Mouse (Mus musculus): ENCODE data around the gene Taf9. TPM values are rescaled to one million over a fixed set of nuclear protein-coding genes. Genes with fewer than 3 reads are reported as not detected.
A peak's percentile ranks its signal among the peaks of the same experiment; 100 is the strongest.

The Taf9 gene
- polyA plus RNA-seq, 1 experiment from 2014 or later, result 28.3 TPM

DNA sequence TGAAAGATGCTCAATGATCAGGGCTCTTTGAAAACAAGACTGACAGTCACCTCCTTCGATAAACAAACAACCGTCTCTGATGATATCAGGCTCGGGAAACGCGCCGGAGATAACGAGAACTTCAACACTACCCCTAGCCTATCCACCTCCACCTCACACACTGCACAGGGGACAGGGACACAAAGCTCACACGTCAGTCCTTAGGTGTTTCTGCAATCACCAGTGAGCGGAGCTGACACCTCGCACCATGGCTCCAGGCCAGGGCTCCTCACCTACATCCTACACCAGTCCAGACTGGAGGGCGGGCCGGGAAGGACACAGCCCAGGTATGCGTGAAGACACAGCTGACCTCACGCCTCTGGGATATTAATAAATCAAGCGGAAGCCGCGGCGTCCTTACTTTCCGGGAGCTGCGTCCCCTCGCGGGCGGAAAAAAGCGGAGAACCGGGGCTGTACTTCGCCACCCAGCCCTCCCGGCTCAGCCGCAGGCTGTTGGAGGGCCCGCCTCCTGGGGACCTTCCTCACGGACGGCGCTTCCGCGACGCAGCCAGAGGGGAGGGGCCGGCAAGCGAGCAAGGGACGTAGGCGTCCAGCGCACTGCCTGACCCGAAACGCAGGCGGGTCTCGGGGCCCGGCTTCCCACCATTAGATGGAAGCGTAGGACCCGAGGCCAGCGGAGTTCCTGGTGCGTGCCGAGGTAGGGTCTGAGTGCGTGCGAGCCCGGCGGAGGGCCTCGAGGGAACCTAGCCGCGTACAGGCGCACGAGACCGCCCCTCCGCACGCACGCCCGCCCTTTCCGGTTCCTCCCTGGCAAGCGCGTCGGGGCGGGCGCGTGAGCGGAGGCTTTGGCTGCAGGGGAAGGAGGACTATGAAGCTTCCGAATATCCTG, 585 bp upstream of the Taf9 start, which contains the start of the genes Ak6 and Rad17:
Gene Ak6, plus strand, starts transcription at position 430 of the 889 bp plus-strand sequence.
Gene Rad17, minus strand, starts transcription at position 502 of the 889 bp plus-strand sequence.
- Histone ChIP-seq H3K9ac (ENCODE audit: low read length) (peak within 1 kb of the TSS; percentile 92), H3K27me3 (ENCODE audit: control insufficient read depth, insufficient read depth, low read length) (no peaks in the 10 kb centered on the region), H3K9me3 (ENCODE audit: control insufficient read depth, low read length) (no peaks in the 10 kb centered on the region), H3K36me3 (ENCODE audit: control insufficient read depth, insufficient read depth, low read length) (peaks cover 6% of the 10 kb centered on the region; the same call in 1 of the 2 replicates), H3K4me2 (ENCODE audit: low read depth, severe bottlenecking) (peak within 1 kb of the TSS; percentile 65), H3K4me3 (ENCODE audit: low read depth, low read length) (peak within 1 kb of the TSS; percentile 74), H3K27ac (replicated peaks; ENCODE audit: low read depth, low read length) (peak within 1 kb of the TSS; percentile 96), H3K4me1 (ENCODE audit: control insufficient read depth, insufficient read depth, low read length) (peaks cover 4% of the 10 kb centered on the region)
- ATAC-seq (ENCODE audit: insufficient number of reproducible peaks, low FRiP score, low TSS enrichment, low read depth) (peak; percentile 97), DNase-seq (ENCODE audit: low spot score) (peak; percentile 96)
- under 1% methylated on average over 70 of the region's 73 CpGs for WGBS

DNA sequence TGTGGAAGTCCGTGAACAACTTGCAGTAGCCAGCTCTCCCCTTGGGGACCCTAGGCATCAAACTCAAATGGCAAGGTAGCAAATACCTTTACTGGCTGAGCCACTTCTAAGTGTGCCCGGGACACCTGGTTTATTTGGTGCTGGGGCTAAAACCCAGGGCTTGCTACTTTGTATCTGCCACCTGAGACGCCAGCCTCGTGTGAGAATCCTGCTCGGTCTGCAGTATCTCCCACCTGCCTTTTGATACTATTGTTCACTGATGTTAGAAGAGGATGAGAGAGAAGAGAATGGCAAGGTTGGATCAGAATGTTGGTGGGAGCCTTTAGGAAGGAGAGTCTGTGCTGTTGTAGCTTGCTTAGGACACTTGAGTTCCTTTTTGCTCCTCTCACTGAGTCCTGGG, 6.7 kb downstream of the Taf9 start:
- Histone ChIP-seq H3K9me3 (ENCODE audit: control insufficient read depth, low read length) (no peaks in the 10 kb centered on the region), H3K4me1 (ENCODE audit: control insufficient read depth, insufficient read depth, low read length) (no peaks in the 10 kb centered on the region), H3K4me2 (ENCODE audit: low read depth, severe bottlenecking) (no peak overlapping the region), H3K27me3 (ENCODE audit: control insufficient read depth, insufficient read depth, low read length) (no peaks in the 10 kb centered on the region), H3K4me3 (ENCODE audit: low read depth, low read length) (no peak overlapping the region), H3K36me3 (ENCODE audit: control insufficient read depth, insufficient read depth, low read length) (0 out of 2 replicates have a peak, but pooled peaks cover 2% of the 10 kb centered on the region), H3K27ac (replicated peaks; ENCODE audit: low read depth, low read length) (no peak overlapping the region), H3K9ac (ENCODE audit: low read length) (no peak overlapping the region)
- 97% methylated on average over 5 of the region's 5 CpGs for WGBS
- ATAC-seq (ENCODE audit: insufficient number of reproducible peaks, low FRiP score, low TSS enrichment, low read depth) (no peak), DNase-seq (ENCODE audit: low spot score) (no peak)

DNA sequence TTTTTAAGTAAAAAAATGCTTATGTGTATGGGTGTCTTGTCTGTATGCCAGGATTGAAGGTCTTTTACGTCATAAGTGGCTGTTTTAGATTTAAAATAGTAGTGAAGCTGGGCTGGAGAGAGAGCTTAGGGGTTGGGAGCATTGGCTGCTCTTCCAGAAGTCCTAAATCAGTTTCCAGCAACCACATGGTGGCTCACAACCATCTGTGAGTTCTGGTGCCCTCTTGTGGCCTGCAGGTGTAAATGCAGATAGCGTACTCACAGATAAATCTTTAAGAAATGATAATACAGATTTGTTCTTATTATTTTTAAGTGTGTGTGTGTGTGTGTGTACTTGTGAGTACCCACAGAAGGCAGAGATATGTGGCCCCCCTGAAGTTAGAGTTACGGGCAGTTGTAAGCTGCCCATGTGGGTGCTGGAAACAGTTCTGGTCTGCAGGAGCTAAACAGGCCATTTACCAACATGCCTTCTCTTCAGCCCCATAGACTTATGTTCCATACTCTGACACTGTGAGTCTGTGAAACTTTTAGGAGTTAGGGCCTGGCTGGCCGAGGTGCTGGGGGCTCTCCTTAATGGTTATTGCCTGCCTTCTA, 8.6 kb downstream of the Taf9 start:
- Histone ChIP-seq H3K36me3 (ENCODE audit: control insufficient read depth, insufficient read depth, low read length) (0 out of 2 replicates have a peak, but pooled peaks cover 2% of the 10 kb centered on the region), H3K4me3 (ENCODE audit: low read depth, low read length) (no peak overlapping the region), H3K9ac (ENCODE audit: low read length) (no peak overlapping the region), H3K9me3 (ENCODE audit: control insufficient read depth, low read length) (no peaks in the 10 kb centered on the region), H3K4me1 (ENCODE audit: control insufficient read depth, insufficient read depth, low read length) (no peaks in the 10 kb centered on the region), H3K4me2 (ENCODE audit: low read depth, severe bottlenecking) (no peak overlapping the region), H3K27ac (replicated peaks; ENCODE audit: low read depth, low read length) (no peak overlapping the region), H3K27me3 (ENCODE audit: control insufficient read depth, insufficient read depth, low read length) (no peaks in the 10 kb centered on the region)
- DNase-seq (ENCODE audit: low spot score) (peak; percentile 81), ATAC-seq (ENCODE audit: insufficient number of reproducible peaks, low FRiP score, low TSS enrichment, low read depth) (peak; percentile 70; the same call in 1 of the 2 replicates)
- 39% methylated on average over 4 of the region's 4 CpGs for WGBS

DNA sequence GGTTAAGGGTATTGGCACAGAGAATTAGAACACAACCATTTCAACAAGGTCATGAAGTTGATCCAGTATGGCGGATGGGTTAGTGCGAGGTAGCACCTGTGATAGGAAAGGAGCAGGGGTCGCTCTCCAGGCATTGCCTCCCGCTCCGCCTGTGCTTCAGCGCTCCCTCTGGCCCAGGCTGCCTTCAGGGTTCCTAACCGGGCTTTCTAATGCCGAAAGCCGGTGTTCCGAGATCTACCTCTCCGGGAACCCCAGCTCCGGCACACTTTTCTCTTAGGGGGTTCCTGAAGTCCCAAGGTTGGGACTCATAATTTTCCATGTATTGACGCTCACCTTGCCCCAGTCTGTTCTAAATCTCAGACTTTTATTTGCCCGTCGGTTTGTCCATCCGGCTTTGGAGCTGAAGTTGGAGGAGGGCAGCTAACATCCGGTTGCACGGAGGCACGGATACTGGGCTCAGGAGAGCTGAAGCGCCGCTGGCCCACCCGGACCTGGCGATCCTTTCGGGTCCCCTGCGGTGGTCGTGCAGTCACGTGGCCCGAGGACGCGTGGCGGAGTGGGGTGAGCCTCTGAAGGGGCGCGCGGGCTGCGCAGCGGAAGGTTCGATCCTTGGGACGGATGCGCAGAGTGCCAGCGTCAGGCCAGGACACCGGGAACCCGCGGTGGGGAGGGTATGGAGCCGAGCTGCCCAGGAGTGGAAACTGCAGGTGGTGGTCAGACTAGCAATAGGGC, 18.1 kb downstream of the Taf9 start, which contains the start of gene Ccdc125:
Gene Ccdc125, plus strand, starts transcription at position 427 of the 732 bp plus-strand sequence.
- peak; percentile 63 for ATAC-seq (ENCODE audit: insufficient number of reproducible peaks, low FRiP score, low TSS enrichment, low read depth)
- Histone ChIP-seq H3K9ac (ENCODE audit: low read length) (peak within 1 kb of the TSS; percentile 68), H3K27me3 (ENCODE audit: control insufficient read depth, insufficient read depth, low read length) (no peaks in the 10 kb centered on the region), H3K36me3 (ENCODE audit: control insufficient read depth, insufficient read depth, low read length) (no peaks in the 10 kb centered on the region), H3K4me3 (ENCODE audit: low read depth, low read length) (peak within 1 kb of the TSS; percentile 63), H3K27ac (replicated peaks; ENCODE audit: low read depth, low read length) (no peak within 1 kb of the TSS), H3K9me3 (ENCODE audit: control insufficient read depth, low read length) (no peaks in the 10 kb centered on the region), H3K4me1 (ENCODE audit: control insufficient read depth, insufficient read depth, low read length) (no peaks in the 10 kb centered on the region), H3K4me2 (ENCODE audit: low read depth, severe bottlenecking) (peak within 1 kb of the TSS; percentile 80)
- WGBS, result under 1% methylated on average over 44 of the region's 44 CpGs
- peak; percentile 73 for DNase-seq (ENCODE audit: low spot score)

DNA sequence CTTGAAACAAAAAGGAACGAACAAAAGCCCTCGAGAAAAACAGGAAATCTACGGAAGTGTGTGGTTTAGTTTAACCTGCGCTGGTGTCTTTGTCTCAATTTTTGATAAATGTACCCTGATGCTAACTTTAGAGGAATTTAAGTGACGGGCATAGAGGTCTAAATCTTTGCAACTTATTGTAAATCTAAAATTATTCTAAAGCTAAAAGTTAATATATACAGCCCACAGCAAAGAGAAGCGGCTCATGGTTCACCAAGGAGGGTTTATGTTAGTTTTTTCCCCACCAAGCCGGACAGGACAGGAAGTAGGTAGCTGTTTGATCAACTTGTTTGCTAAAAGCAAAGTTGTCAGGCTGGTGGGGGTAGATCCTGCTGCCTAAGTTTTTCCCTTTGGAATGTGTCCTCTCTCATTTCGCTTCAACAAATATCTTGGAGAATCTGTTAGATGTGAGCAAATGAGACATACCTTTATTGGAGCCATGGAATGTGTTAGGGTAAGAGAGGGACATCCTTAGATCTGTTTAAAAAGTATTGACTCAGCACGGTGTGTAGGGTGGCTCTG, 18.9 kb downstream of the Taf9 start:
- Histone ChIP-seq H3K27me3 (ENCODE audit: control insufficient read depth, insufficient read depth, low read length) (no peaks in the 10 kb centered on the region), H3K4me2 (ENCODE audit: low read depth, severe bottlenecking) (peak overlapping the region; percentile 80; the same call in 1 of the 2 replicates), H3K4me3 (ENCODE audit: low read depth, low read length) (peak overlapping the region; percentile 63), H3K36me3 (ENCODE audit: control insufficient read depth, insufficient read depth, low read length) (no peaks in the 10 kb centered on the region), H3K9me3 (ENCODE audit: control insufficient read depth, low read length) (no peaks in the 10 kb centered on the region), H3K9ac (ENCODE audit: low read length) (no peak overlapping the region), H3K27ac (replicated peaks; ENCODE audit: low read depth, low read length) (no peak overlapping the region), H3K4me1 (ENCODE audit: control insufficient read depth, insufficient read depth, low read length) (no peaks in the 10 kb centered on the region)
- DNase-seq (ENCODE audit: low spot score), result no peak
- 57% methylated on average over 9 of the region's 9 CpGs for WGBS
- no peak for ATAC-seq (ENCODE audit: insufficient number of reproducible peaks, low FRiP score, low TSS enrichment, low read depth)

DNA sequence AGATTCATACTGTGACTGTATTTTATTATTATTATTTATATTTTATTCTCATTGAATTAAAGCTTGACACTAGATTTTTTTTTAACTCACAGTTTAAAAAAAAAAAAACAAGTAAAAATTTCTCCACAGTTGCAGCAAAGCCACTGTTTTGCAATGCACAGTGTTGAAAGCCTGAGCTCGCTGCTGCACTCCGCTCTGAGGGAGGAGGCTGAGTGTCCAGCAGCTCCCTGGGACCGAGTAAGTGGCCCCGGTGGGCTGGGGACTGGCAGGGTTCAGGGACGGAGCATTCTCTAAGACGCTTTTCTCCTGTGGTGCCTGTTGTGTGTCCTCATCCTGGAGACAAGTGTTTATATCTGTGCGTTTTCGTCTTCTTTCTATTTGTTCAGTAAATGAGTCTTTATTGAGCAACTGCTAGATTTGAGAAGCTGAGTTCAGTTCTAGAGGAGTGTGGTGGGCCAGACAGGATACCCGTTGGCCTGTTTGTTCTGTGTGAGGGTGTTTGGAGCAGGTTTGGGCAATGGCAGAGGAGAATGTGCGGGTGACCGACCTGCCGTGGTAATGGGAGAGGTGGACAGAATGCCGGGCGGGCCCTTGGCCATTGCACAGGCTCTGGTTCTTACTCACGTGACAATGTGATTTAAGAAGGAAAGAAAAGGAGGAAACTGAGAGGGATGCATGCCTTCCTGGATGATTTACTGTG, 24.7 kb downstream of the Taf9 start:
- 89% methylated on average over 15 of the region's 15 CpGs for WGBS
- H3K4me1 ChIP-seq (ENCODE audit: control insufficient read depth, insufficient read depth, low read length), result no peaks in the 10 kb centered on the region
- no peak for ATAC-seq (ENCODE audit: insufficient number of reproducible peaks, low FRiP score, low TSS enrichment, low read depth)

DNA sequence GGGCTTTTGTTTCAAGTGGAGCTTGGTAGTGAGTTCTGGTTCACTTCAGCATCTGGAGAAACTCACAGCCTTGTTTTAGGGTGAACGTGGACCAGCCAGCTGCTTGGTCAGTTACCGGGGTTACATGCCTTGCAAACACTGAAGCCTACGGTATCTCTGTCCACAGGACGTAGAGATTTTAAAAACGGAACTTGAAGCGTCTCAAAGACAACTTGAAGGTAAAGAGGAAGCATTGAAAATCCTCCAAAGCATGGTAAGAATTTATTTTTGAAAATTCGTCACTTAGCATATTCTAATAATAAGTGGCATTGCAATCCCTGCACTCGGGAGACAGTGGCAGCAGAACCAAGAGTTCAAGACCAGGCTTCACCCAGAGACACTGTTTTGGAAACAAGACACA, 30.2 kb downstream of the Taf9 start:
- Histone ChIP-seq H3K9me3 (ENCODE audit: control insufficient read depth, low read length) (no peaks in the 10 kb centered on the region), H3K27me3 (ENCODE audit: control insufficient read depth, insufficient read depth, low read length) (no peaks in the 10 kb centered on the region), H3K4me3 (ENCODE audit: low read depth, low read length) (no peak overlapping the region), H3K36me3 (ENCODE audit: control insufficient read depth, insufficient read depth, low read length) (no peaks in the 10 kb centered on the region), H3K9ac (ENCODE audit: low read length) (no peak overlapping the region), H3K4me1 (ENCODE audit: control insufficient read depth, insufficient read depth, low read length) (no peaks in the 10 kb centered on the region), H3K27ac (replicated peaks; ENCODE audit: low read depth, low read length) (no peak overlapping the region), H3K4me2 (ENCODE audit: low read depth, severe bottlenecking) (no peak overlapping the region)
- DNase-seq (ENCODE audit: low spot score) (no peak), ATAC-seq (ENCODE audit: insufficient number of reproducible peaks, low FRiP score, low TSS enrichment, low read depth) (no peak)
- 92% methylated on average over 8 of the region's 8 CpGs for WGBS

More for the DNA sequence above, 24.7 kb downstream of the Taf9 start:
- no peak overlapping the region for H3K9ac ChIP-seq (ENCODE audit: low read length)
- DNase-seq (ENCODE audit: low spot score), result no peak
- H3K27me3 ChIP-seq (ENCODE audit: control insufficient read depth, insufficient read depth, low read length), result no peaks in the 10 kb centered on the region
- H3K36me3 ChIP-seq (ENCODE audit: control insufficient read depth, insufficient read depth, low read length), result no peaks in the 10 kb centered on the region
- H3K27ac ChIP-seq (replicated peaks; ENCODE audit: low read depth, low read length), result no peak overlapping the region
- no peak overlapping the region for H3K4me2 ChIP-seq (ENCODE audit: low read depth, severe bottlenecking)
- no peak overlapping the region for H3K4me3 ChIP-seq (ENCODE audit: low read depth, low read length)
- no peaks in the 10 kb centered on the region for H3K9me3 ChIP-seq (ENCODE audit: control insufficient read depth, low read length)
